Mouse (Mus musculus) brain, embryonic 18.5 days (tissue): ENCODE data around the gene Luc7l2.

ENCODE experiments used
- DNase-seq: peaks from one replicate; pipeline ENCODE4 v3.0.0-alpha.2; 2012; ENCODE audit warnings: low read depth, low spot score

Luc7l2 gene

DNA sequence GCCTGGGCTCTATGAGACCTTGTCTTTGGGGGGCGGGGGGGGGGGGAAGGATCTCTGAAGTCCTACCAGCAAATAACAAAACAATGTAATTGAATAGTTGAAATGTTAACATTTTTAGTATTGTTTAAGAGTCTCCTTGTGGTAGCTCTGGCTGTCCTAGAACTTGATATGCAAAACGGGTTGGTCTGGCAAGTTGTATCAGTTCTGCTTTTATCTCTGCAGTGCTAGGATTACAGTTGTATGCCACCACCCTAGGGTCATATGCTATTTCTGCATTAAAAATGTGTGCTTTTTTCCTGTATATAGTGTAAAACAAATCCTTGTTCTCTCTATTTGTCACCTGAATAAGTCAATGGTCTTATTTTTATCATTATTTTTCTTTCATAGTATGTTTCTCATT, 25.0 kb downstream of the Luc7l2 start:
- no peak for DNase-seq

DNA sequence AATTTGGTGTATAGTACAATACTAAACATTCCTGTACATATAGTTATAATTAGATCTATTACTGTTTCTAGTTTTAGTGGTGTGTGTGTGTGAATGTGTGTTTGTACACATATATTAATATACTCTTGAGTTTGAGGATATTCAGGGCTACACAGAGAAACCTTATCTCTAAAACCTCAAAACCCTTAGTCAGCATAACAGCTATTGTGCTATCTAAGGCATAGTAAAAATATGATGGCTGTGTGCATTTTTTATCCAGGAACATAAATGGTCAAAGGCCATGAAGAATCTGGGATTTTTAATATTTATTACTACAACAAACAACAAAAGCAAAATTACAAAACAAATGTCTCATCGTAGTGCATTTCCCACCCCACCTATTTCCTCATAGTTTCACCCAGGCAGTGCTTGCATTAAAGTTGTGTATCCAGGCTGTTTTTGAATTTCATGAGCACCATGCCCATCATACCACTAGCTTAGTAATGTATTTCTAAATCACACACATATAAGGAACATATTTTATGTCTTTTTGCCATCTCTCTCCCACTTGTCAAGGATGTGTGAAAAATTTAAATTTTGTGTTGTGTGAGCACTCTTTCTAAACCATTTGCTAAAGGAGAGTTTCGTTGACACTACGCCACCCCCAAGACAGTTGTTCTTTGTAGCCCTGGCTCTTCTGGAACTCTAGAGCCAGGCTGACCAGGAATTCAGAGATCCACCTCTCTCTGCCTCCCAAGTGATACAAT, 29.2 kb downstream of the Luc7l2 start:
- no peak for DNase-seq

DNA sequence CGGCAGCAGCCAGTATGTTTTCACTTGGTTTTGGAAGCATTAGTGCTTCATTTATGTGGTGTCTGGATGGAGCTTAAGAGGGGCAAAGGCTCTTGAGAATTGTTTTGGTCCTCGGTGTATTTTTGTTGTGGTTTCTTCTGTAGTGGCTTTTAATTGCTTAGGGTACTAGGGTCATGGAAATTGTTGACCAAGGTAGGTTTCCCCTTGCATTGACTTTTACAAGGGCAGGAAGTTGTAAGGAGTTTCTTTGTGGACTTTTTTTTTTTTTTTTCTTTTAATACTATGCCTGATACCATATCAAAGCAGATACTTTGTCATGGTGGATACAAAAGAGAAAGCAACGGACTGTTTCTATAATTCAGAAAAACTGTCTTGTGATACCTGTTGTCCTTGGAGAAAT, 30.6 kb downstream of the Luc7l2 start:
- no peak for DNase-seq

DNA sequence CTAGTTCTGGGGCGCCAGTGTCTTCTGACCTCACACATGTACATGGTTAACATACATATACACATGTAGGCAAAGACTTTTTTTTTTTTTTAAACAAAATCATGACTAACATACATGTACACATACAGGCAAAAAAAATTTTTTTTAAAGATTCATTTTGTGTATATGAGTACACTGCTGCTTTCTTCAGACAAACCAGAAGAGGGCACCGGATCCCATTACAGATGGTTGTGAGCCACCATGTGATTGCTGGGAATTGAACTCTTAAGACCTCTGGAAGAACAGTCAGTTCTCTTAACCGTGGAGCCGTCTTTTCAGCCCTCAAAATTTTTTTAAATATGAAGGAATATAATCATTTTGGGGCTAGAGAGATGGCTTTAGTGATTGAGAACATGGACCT, 46.3 kb downstream of the Luc7l2 start:
- DNase-seq, result no peak

DNA sequence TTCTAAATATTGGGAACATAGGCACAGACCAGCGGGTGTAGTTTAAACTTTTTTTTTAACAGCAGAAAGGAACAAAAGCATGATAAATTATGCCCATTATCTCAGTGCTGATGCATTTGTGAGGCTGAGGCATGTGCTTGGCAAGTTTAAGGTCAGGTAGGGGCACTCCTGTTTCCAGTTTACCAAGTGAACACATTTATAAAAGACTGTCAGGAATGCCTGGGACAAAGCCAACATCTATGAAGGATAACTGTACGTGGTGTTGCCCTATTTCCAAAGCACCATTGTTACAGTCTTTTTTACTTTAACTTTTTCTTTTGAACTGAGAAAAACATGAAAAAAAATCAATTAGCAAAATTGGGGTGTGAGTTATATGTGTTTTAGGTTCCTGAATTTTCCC, 58.8 kb downstream of the Luc7l2 start:
- no peak for DNase-seq

DNA sequence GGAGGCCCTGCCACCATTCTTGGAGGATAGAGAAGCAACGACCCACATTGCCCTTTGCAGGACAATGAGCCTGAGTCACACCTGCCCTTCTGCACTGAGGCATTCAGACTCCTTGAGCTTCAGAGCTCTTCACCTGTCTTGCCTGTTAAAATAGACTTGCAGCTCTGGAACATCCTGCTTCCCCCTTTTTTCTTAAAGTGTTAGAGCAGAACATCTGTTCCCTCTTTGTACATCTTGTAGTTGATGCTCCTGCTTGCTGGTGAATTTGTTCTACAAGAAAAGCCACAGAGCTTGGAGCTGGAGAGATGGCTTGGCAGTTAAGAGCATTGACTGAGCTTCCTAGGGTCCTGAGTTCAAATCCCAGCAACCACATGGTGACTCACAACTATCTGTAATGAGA, 71.3 kb downstream of the Luc7l2 start:
- DNase-seq, result no peak

DNA sequence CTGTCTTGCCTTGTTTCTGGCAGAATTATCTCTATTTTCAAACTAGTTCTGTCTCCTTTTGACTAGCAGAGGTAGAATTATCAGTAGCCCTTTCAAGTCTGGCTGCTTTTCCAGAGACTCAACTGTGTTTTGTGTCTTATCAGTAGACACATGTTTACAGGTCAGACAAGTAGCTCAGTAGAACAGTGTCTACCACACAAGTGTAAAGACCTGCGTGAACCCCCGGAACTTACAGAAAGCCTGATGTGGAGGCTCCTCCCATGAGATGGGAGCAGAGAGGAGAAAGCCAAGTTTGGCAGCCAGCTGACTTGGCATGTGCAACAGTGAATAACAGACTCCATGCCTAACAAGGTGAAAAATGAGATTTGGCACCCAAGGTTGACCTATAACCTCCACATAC, 72.3 kb downstream of the Luc7l2 start:
- DNase-seq, result no peak

DNA sequence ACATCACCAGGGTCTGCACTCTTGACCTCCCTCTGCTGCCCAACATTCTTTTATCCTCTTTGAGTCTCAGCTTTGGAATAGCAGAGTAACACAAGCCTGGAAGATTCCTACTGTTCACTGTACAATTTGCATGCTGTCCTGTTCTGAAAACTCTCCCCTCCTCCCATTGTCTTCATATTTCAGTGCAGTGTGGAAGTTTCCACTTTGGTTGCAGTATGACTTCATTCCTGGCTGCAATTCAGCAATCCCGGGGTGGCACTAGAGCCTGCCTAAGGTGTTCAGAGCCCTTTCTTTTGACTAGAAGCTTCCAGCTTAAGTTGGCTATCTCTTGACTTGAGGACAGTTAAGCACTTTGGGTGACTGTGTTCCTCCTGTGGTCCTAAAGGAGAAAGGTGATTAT, 73.3 kb downstream of the Luc7l2 start:
- DNase-seq, result no peak

DNA sequence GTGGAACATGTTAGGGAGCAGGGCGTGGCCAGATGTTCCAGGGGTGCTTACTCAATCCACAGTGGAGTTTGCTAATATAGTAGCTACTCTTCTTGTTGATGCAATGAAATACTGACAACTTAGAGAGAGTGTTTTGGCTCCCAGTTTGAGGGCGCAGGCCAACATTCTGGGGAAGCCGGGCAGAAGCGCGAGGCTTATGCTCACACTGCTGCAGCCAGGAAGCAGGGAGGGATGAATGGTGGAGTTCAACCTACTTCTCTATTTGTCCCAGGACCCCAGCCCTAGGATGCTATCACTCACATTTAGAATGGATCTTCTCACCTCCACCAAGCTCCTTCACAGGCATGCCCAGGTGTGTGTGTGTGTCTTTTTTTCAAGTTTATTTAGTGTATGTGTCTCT, 75.0 kb downstream of the Luc7l2 start:
- no peak for DNase-seq

DNA sequence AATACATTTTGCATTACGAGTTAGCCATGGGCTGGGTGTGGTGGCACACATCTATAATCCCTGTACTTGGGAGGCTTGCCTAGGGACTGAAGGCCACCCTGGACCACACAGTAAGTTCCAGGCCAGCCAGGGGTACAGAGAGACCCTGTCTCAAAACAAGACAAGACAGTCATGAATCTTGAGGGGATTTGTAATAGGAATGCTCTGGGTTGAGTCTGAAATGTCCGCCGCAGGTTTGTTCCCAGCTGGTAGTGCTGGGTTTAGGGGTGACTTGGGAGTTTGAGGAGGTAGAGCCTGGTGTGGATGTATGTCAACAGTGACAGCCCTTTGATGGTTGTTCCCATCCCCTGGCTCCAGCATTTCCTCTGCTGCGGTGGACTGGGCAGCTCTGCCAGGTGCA, 75.9 kb downstream of the Luc7l2 start:
- no peak for DNase-seq

DNA sequence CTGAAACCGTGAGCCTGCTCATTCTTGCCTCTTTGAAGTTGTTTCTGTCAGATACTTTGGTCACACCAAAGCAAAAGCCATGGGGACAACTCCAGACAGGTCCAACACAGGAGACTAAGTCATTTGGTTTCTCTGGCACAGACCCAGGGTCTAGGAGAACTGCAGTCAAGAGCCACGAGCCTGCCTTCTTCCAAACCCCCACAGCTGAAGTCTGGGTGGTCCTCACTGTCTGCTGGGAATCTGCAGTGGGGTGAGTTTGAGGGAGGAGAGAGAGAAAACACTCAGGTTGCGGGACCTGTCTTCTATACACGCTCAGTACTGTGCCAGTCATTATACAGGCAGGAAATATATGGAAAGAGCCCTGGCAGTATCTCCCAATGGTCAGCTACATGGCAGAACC, 76.4 kb downstream of the Luc7l2 start:
- DNase-seq, result no peak

DNA sequence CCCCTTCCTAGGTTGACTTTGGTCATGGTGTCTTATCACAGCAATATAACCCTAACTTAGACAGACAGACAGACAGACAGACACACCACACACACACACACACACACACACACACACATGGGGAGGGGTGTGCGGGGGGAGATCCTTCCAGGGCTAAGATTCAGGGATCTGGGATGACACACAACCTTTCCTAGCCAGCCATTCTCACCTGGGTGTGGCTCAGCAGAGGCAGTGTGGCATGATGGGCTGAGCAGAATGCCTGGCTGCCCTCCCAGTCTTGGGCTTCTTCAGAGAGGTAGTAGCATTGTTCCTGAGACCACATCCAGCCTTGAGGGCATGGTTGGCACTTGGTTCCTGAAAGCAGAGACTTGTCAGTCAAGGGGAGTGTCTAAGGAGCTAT, 78.4 kb downstream of the Luc7l2 start:
- no peak for DNase-seq

DNA sequence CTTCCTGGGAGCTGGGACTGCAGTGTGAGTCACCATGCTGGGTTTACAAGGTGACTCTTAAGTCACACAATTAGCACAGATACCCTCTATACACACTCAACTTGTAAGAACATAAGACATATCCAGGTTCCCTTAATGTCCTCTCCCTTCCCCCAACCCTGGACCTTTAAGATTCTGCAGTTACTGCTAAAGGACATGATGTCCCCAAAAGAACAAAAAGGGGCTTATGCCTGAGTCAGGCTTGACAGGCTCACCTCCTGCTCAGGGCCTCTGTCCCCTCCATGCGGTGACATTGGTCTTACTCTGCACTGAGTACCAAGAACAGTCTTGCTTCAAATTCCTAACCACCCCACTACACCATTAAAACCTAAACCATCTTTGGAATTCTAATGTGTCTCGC, 81.7 kb downstream of the Luc7l2 start:
- DNase-seq, result no peak

DNA sequence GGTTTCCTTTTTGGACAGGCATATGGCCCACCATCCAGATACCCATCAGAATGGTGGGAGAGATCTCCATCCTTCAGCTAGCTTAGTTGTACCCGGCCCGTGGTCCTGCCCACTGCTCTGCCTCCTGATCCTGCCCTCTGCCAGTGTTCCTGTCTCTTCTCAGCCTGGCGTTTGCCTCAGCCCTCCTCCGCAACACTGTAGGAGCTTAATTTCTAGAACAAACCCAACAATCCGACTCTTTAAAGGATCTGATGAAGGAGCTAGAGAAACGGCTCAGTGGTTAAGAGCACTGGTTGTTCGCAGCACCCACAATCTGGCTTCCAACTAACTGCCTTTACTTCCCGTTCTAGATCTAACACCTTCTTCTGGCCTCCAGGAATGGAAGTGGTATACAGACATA, 83.3 kb downstream of the Luc7l2 start:
- DNase-seq, result no peak

DNA sequence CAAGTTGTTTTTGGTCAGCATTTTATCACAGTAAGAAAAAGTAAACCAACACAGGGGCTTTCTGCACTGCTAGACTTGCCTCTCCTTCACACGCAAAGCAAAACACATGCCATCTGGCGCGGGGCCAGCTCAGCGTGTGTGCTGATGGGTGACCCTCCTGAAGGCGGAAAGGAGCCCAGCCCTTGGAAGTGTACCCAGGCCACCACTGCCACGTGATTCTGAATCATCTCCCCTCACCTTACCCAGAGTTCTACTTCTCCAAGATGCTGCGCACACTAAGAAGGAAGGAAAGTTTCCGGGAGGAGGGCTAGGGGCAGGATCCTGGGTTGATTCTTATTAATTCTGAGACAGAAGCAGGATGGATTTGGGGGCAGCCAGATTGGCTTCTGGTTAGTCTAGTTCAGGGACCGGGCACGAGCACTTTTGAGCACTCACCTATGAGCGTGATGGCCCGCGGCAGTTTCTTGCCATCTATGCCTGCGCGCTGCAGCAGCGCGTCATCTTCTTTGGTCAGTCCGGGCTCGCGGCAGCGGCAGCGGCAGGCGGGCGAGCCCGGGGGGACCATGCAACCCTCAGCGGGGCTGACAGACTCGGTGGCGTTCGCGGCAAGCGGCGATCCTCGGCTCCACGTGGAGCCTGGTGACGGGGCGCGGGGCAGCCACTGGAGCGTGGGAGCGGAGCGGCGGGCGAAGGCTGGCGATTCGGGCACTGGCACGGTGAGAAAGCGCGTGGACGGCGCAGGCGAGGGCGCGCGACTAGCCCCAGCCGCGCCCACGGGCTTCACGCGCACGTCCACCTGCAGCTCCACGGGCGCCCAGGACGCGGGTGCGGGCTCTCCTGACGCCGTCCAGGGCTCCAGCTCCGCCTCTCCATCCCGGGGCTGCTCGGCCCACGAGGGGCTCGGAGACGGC, 85.1 kb downstream of the Luc7l2 start:
- DNase-seq, result no peak

DNA sequence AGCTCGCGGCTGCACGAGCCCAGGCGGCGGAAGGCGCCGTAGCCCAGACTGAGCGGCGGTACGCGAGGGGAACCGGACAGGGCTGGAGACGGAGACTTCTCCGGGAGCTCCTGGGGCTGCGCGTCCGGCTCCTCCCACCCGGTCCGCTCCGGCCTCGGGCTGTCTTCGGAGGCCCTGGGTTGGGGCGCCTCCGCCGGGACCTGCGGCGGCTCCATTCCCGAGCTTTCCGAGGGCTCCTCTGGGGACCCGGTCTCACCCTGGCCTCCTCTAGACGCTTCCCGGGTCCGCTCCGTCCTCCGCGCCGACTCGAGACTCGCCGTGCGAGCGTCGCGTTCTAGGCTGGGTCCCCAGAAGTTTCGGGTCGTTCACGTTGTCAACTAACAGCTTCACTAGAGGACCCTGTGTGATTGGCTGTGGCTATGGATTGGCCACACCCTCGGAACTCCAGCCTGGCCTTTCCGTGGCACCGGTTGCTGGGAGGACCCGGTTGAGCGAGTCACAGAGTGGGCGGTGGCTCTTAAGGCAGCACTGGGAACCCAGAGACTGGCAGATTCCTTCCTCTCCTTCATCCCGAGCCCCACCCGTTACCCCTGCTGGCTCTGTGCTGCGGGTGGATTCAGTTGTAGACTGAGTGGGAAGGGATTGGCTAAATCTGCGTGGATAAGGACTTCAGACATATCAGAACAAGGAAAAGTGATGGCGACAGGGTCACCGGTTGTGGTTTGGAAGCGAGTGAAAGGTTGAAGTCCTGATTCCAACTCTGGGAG, 85.9 kb downstream of the Luc7l2 start, which contains the start of gene Klrg2:
TSS of gene Klrg2 (minus strand) at position 391 of the 767 bp plus-strand sequence.
- DNase-seq, result no peak

DNA sequence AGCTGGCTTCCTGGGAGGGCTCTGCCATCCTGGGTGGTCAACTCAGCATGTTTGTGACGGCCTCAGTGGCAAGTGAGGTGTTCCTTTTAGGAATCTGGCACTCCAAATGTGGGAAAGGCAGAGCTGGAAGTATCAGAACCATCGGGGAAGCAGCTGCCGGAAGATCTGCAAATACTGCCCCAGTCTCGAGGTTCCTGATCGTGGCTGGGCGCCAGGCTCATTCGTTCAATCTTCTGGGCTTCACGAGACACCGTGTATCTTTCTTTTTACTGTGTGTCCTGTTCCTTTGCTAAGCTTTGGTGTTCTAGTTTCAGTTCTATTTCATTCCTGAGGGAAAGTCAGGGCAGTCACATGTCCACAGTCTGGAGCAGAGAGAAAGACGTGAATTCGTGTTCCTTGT, 89.3 kb downstream of the Luc7l2 start:
- DNase-seq, result no peak

DNA sequence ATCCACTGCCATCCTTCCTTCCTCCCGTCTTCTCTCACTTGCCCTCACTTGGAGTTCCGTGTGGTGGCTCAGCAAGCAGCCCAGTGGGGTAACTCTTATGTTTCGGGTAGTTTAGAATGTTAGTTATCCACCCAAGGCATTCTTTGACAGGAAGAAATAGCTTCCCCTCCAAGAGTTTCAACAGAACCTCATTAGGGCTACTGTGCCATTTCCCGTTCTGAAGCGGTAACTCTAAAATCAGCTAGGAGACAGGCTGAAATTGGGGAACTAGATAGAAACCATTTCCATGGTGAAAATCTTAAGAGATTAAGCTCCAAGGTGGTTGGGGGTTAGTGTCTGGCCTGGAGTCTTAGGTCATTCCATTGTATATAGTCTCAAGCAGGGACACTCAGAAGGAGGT, 90.1 kb downstream of the Luc7l2 start:
- no peak for DNase-seq

DNA sequence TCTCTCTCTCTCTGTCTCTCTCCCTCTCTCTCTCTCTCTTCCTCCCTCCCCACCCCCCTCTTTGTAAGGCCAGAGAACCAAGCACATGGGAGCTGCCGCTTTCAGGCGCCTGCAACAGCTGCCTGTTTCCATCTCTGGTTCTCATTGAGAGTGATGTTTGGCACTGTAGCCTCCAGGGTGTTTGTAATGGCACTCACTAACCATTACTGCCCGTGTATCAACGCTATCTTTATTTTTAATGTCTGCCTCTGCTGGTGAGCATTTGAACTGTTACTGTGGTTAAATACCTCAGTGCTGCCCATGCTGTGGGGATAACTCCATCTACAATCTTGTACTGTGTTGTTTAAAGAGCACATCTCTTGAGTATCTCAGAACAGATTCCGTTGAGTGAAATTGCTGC, 90.5 kb downstream of the Luc7l2 start:
- no peak for DNase-seq

DNA sequence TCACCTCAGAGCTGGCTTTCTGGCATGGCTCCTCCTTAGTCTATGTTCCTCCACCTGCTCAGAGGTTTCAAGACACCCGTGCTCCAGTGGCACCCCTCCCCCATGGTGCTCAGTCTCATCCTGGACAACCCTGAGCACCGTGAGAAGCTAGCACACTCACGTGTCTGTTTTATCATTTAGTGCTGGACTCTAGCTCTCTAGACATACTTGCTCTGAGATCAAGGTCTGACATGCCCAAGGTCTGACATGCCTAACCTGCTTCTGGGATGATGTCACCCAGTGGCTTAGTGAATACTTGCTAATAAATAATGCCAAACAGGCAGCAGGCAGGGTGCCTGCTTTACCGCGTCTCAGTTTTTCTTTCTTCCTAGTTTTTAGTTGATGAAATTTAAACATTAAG, 91.5 kb downstream of the Luc7l2 start:
- DNase-seq, result no peak

DNA sequence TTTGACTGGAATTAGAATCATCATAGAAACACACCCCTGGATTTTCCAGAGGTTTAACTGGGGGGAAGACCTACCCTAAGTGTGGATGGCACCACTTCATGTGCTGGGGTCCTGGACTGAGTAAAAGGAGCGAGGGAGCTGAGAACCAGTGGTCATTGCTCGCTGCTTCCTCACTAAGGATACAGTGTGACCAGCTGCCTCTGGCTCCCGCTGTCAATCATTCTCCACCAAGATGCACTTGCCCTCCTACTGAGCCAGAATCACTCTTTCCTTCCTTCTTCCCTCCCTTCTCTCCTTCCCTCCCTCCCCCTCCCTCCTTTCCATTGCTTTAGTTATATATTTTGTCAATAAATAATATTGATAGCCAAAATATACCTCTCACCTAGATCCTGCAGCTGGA, 91.9 kb downstream of the Luc7l2 start:
- DNase-seq, result no peak

DNA sequence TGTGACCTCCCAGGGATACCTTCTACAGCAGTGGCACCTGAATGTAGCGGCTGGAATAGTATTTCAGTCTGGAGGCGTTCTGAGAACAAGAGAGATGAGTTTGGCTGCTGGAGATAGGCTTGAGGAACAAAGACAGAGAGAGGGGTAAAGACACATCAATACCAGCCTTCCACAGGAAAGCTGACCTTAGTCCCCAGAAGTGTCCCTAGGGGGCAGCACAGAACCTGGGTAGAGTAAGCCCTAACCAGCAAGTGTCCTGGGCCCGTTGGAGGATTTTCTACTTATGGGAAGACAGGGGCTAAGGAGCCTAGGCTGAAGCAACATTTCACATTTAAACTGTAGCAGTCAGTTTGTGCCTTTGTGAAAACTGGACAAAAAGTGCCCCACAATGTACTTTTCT, 98.4 kb downstream of the Luc7l2 start:
- no peak for DNase-seq
